Mouse (Mus musculus) heart, embryonic 11.5 days (tissue): ENCODE data around the gene Zbtb48. TPM values are rescaled to one million over a fixed set of nuclear protein-coding genes. Genes with fewer than 3 reads are reported as not detected.

Experiments used
- ATAC-seq: fragments of 200-750 bp; cut with Nextera tagmentation; replicated peaks from 2 replicates; pipeline ENCODE4 v1.8.0; 2017; ENCODE audit warnings: moderate library complexity; ENCODE audit not compliant: insufficient number of reproducible peaks, low FRiP score, low TSS enrichment
- H3K27ac ChIP-seq: fragments of 300-500 bp; sonication (generic); 2 replicates; pipeline ENCODE4 v1.5.1; 2014; ENCODE audit warnings: mild to moderate bottlenecking, low read depth, low read length
- H3K27me3 ChIP-seq: fragments of 300-500 bp; sonication (generic); 2 replicates; pipeline ENCODE4 v1.6.1; 2014; ENCODE audit warnings: mild to moderate bottlenecking, low read length, mixed read lengths; ENCODE audit not compliant: control insufficient read depth, insufficient read depth
- H3K36me3 ChIP-seq: fragments of 300-500 bp; sonication (generic); 2 replicates; pipeline ENCODE4 v1.6.1; 2014; ENCODE audit warnings: mild to moderate bottlenecking, low read length, moderate library complexity, mixed read lengths; ENCODE audit not compliant: control insufficient read depth, insufficient read depth
- H3K4me1 ChIP-seq: fragments of 300-500 bp; sonication (generic); 2 replicates; pipeline ENCODE4 v1.6.1; 2014; ENCODE audit warnings: low read length; ENCODE audit not compliant: control insufficient read depth, insufficient read depth
- H3K4me2 ChIP-seq: fragments of 300-500 bp; sonication (generic); 2 replicates; pipeline ENCODE4 v1.6.1; 2014; ENCODE audit warnings: mild to moderate bottlenecking, moderate library complexity
- H3K4me3 ChIP-seq: fragments of 300-500 bp; sonication (generic); 2 replicates; pipeline ENCODE4 v1.5.1; 2014; ENCODE audit warnings: low read depth, low read length
- H3K9ac ChIP-seq: fragments of 300-500 bp; sonication (generic); 2 replicates; pipeline ENCODE4 v1.6.1; 2014; ENCODE audit warnings: mild to moderate bottlenecking, low read depth, low read length, moderate library complexity
- H3K9me3 ChIP-seq: fragments of 300-500 bp; sonication (generic); replicated peaks from 2 replicates; pipeline ENCODE4 v1.6.1; 2016; ENCODE audit warnings: low read length; ENCODE audit not compliant: control insufficient read depth
- WGBS: fragments of 180-500 bp; shearing (Covaris S2); extraction: QIAGEN DNeasy Blood & Tissue Kit; methylation state at CpG from one replicate; pipeline ENCODE4 v1.1.7; 2014; ENCODE audit not compliant: insufficient replicate concordance; 5-methylcytosine and 5-hydroxymethylcytosine counted together
- polyA plus RNA-seq: library from polyadenylated mRNA; unstranded; fragments of >200 nt; fragmentation: Nextera tagmentation; extraction: Ambion mirVana; gene quantifications from 2 replicates; pipeline ENCODE4 v1.2.1, GENCODE M21; 2014

Zbtb48 gene
- polyA plus RNA-seq, 1 experiment from 2014 or later = 12.2 TPM

GRCm38 (mm10) chr4:152068166-152068724, 40.8 kb upstream of the Zbtb48 start:
- peaks cover 8% of the 10 kb centered on the region for H3K4me1 ChIP-seq
- no peak overlapping the region for H3K4me3 ChIP-seq
- no peak for ATAC-seq
- no peaks in the 10 kb centered on the region for H3K36me3 ChIP-seq
- H3K9me3 ChIP-seq = no peaks in the 10 kb centered on the region
- no peak overlapping the region for H3K9ac ChIP-seq
- H3K27me3 ChIP-seq = no peaks in the 10 kb centered on the region
- no peak overlapping the region for H3K27ac ChIP-seq
- H3K4me2 ChIP-seq = no peak overlapping the region
- 75% methylated on average over 6 of the region's 6 CpGs for WGBS

- Histone ChIP-seq H3K27me3 (no peaks in the 10 kb centered on the region), H3K4me1 (peaks cover 3% of the 10 kb centered on the region; the same call in 1 of the 2 replicates), H3K9me3 (no peaks in the 10 kb centered on the region), H3K27ac (no peak overlapping the region), H3K9ac (no peak overlapping the region), H3K4me2 (no peak overlapping the region), H3K36me3 (no peaks in the 10 kb centered on the region), H3K4me3 (no peak overlapping the region)
- ATAC-seq = no peak
Observed at GRCm38 (mm10) chr4:152067280-152067679, 39.8 kb upstream of the Zbtb48 start.

GRCm38 (mm10) chr4:152062390-152063110, 35.1 kb upstream of the Zbtb48 start:
- H3K36me3 ChIP-seq = peaks cover 20% of the 10 kb centered on the region
- no peaks in the 10 kb centered on the region for H3K27me3 ChIP-seq
- no peak overlapping the region for H3K4me2 ChIP-seq
- H3K9me3 ChIP-seq = no peaks in the 10 kb centered on the region
- ATAC-seq = no peak
- 72% methylated on average over 9 of the region's 9 CpGs for WGBS
- no peaks in the 10 kb centered on the region for H3K4me1 ChIP-seq
- H3K27ac ChIP-seq = no peak overlapping the region
- no peak overlapping the region for H3K9ac ChIP-seq
- no peak overlapping the region for H3K4me3 ChIP-seq

- peaks cover 53% of the 10 kb centered on the region for H3K36me3 ChIP-seq
Observed at GRCm38 (mm10) chr4:152044609-152045008, 17.1 kb upstream of the Zbtb48 start.

GRCm38 (mm10) chr4:152043171-152043570, 15.7 kb upstream of the Zbtb48 start:
- H3K27me3 ChIP-seq = no peaks in the 10 kb centered on the region
- peaks cover 7% of the 10 kb centered on the region for H3K4me1 ChIP-seq
- no peak overlapping the region for H3K9ac ChIP-seq
- peaks cover 48% of the 10 kb centered on the region for H3K36me3 ChIP-seq
- WGBS = 88% methylated on average over 3 of the region's 3 CpGs
- H3K4me3 ChIP-seq = no peak overlapping the region
- ATAC-seq = no peak
- H3K4me2 ChIP-seq = no peak overlapping the region
- H3K27ac ChIP-seq = no peak overlapping the region
- H3K9me3 ChIP-seq = no peaks in the 10 kb centered on the region

More at GRCm38 (mm10) chr4:152044609-152045008, 17.1 kb upstream of the Zbtb48 start:
- H3K27me3 ChIP-seq = no peaks in the 10 kb centered on the region
- no peak for ATAC-seq
- H3K27ac ChIP-seq = no peak overlapping the region
- H3K4me3 ChIP-seq = no peak overlapping the region
- H3K9ac ChIP-seq = no peak overlapping the region
- WGBS = 91% methylated on average over 6 of the region's 6 CpGs
- H3K4me1 ChIP-seq = peaks cover 7% of the 10 kb centered on the region
- no peak overlapping the region for H3K4me2 ChIP-seq
- H3K9me3 ChIP-seq = no peaks in the 10 kb centered on the region

- no peaks in the 10 kb centered on the region for H3K27me3 ChIP-seq
- H3K4me3 ChIP-seq = no peak overlapping the region
- peaks cover 7% of the 10 kb centered on the region for H3K4me1 ChIP-seq
- no peaks in the 10 kb centered on the region for H3K9me3 ChIP-seq
- no peak overlapping the region for H3K9ac ChIP-seq
- peaks cover 39% of the 10 kb centered on the region for H3K36me3 ChIP-seq
- no peak overlapping the region for H3K27ac ChIP-seq
- no peak overlapping the region for H3K4me2 ChIP-seq
- ATAC-seq = no peak
- WGBS = 95% methylated on average over 22 of the region's 22 CpGs
Observed at GRCm38 (mm10) chr4:152041924-152042641, 14.6 kb upstream of the Zbtb48 start.

GRCm38 (mm10) chr4:152039831-152040310, 12.4 kb upstream of the Zbtb48 start:
- 2% methylated on average over 25 of the region's 25 CpGs for WGBS
- Histone ChIP-seq H3K9ac (peak overlapping the region; percentile 87), H3K36me3 (peaks cover 25% of the 10 kb centered on the region), H3K4me3 (peak overlapping the region; percentile 100), H3K27me3 (no peaks in the 10 kb centered on the region), H3K9me3 (no peaks in the 10 kb centered on the region), H3K4me1 (peaks cover 7% of the 10 kb centered on the region), H3K27ac (no peak overlapping the region), H3K4me2 (peak overlapping the region; percentile 95)
- no peak for ATAC-seq

- WGBS = under 1% methylated on average over 81 of the region's 86 CpGs
- peak within 1 kb of the TSS; percentile 87 for H3K9ac ChIP-seq
- peak within 1 kb of the TSS; percentile 100 for H3K4me3 ChIP-seq
- H3K27ac ChIP-seq = no peak within 1 kb of the TSS
- ATAC-seq = peak; percentile 74
- H3K4me1 ChIP-seq = peaks cover 7% of the 10 kb centered on the region
- H3K36me3 ChIP-seq = peaks cover 23% of the 10 kb centered on the region
- no peaks in the 10 kb centered on the region for H3K27me3 ChIP-seq
- no peaks in the 10 kb centered on the region for H3K9me3 ChIP-seq
- H3K4me2 ChIP-seq = peak within 1 kb of the TSS; percentile 95
Observed at GRCm38 (mm10) chr4:152038985-152039830, 11.7 kb upstream of the Zbtb48 start, which contains the start of gene Nol9. TSS of gene Nol9 (plus strand) at chr4:152039321.
